Mouse (Mus musculus): Measurements from ENCODE around the gene Rsg1. TPM values are rescaled to one million over a fixed set of nuclear protein-coding genes. Genes with fewer than 3 reads are reported as not detected.

The Rsg1 gene
- polyA plus RNA-seq (2012; ENCODE audit: insufficient read depth, insufficient read length, missing spikeins), result not detected in 2 replicates

DNA sequence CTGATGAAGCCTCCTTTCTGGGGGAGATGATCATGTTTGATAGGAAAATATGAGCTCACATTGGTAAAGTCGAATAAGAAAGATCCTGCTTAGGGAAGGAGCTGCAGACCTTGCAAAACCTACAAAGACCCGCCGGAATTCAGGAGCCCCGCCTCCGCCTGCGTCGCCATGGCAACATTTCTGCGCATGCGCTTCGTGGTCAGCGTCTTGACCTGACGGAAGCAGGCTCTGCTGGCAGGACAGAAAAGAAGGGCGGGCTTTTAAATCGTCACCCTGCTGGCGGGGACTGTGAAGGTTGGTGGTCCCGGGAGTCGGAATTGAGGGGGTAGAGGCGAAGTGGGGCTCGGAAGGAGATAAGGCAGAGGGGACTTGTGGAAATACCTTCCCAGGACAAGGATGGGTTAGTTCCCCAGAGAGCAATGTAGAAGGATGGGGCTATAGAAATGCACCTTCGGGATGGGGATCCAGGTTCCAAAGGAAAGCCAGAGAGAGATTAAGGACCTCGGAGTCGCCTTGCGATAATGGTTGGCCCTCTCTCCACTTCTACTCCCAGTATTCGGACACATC is at the start of gene Rsg1:
TSS of gene Rsg1 (plus strand) at position 187 of the 567 bp plus-strand sequence.
- H3K4me1 ChIP-seq (ENCODE audit: control insufficient read depth, insufficient read depth, insufficient read length, low read length), result peaks cover 4% of the 10 kb centered on the region; the same call in 1 of the 2 replicates
- no peak within 1 kb of the TSS for H3K27ac ChIP-seq (replicated peaks; ENCODE audit: low read depth, low read length)
- peak within 1 kb of the TSS; percentile 69 for H3K4me3 ChIP-seq (ENCODE audit: insufficient read depth, low read depth, low read length)

- H3K27ac ChIP-seq (replicated peaks; ENCODE audit: low read depth, low read length), result no peak overlapping the region
- peaks cover 2% of the 10 kb centered on the region; the same call in 1 of the 2 replicates for H3K4me1 ChIP-seq (ENCODE audit: control insufficient read depth, insufficient read depth, insufficient read length, low read length)
Measured at GRCm38 (mm10) chr4:141165744-141166292, 47.9 kb upstream of the Rsg1 start.

GRCm38 (mm10) chr4:141167156-141167555 is 46.6 kb upstream of the Rsg1 start:
- no peak overlapping the region for H3K27ac ChIP-seq (replicated peaks; ENCODE audit: low read depth, low read length)

More at GRCm38 (mm10) chr4:141165744-141166292, 47.9 kb upstream of the Rsg1 start:
- no peak overlapping the region for H3K4me3 ChIP-seq (ENCODE audit: insufficient read depth, low read depth, low read length)

GRCm38 (mm10) chr4:141172121-141172520 is 41.6 kb upstream of the Rsg1 start:
- no peak overlapping the region for H3K27ac ChIP-seq (replicated peaks; ENCODE audit: low read depth, low read length)
- no peak overlapping the region for H3K4me3 ChIP-seq (ENCODE audit: insufficient read depth, low read depth, low read length)
- no peaks in the 10 kb centered on the region for H3K4me1 ChIP-seq (ENCODE audit: control insufficient read depth, insufficient read depth, insufficient read length, low read length)

More at GRCm38 (mm10) chr4:141167156-141167555, 46.6 kb upstream of the Rsg1 start:
- no peaks in the 10 kb centered on the region; the same call in 1 of the 2 replicates for H3K4me1 ChIP-seq (ENCODE audit: control insufficient read depth, insufficient read depth, insufficient read length, low read length)
- no peak overlapping the region for H3K4me3 ChIP-seq (ENCODE audit: insufficient read depth, low read depth, low read length)

DNA sequence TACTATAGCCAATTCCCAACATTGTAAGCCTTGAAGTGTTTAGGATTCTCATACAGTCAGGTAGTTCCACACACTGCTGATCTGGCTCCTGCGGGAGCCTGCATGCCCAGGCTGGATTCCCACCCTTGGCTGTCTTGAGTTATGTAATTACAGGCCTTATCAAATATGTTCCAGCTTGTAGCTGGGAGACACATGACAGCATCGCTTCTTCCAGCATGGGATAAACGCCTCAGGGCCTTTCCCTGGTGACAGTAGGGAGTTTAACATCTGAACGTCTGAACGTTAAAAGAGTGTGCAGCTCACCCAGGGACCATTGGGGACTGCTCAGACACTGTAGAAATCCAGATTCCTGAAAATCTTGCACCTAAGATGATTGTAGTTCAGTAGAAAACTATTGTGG is 38.0 kb upstream of the Rsg1 start:
- Histone ChIP-seq H3K4me1 (ENCODE audit: control insufficient read depth, insufficient read depth, insufficient read length, low read length) (no peaks in the 10 kb centered on the region), H3K4me3 (ENCODE audit: insufficient read depth, low read depth, low read length) (no peak overlapping the region), H3K27ac (replicated peaks; ENCODE audit: low read depth, low read length) (no peak overlapping the region)

GRCm38 (mm10) chr4:141176328-141176838 is 37.4 kb upstream of the Rsg1 start:
- H3K4me1 ChIP-seq (ENCODE audit: control insufficient read depth, insufficient read depth, insufficient read length, low read length), result no peaks in the 10 kb centered on the region
- H3K4me3 ChIP-seq (ENCODE audit: insufficient read depth, low read depth, low read length), result no peak overlapping the region
- H3K27ac ChIP-seq (replicated peaks; ENCODE audit: low read depth, low read length), result no peak overlapping the region

DNA sequence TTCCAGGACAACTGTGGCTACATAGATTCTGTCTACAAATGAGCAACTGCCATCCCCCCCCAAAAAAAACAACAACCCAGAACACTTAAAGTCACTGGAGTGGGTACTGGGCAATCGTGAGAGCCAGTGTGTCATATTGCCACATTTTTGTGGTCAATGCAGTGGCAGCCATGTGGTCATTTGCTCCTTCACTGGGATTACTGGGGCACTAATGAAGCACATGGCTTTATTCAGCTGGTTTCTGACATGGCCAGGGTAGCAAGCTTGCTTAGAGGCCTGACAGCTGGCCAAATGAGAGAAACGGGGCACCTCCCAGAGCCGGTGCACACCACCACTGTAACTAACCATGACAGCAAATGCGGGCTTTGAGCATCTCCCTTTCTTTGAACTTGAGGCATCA is 35.3 kb upstream of the Rsg1 start:
- H3K4me3 ChIP-seq (ENCODE audit: insufficient read depth, low read depth, low read length), result no peak overlapping the region
- H3K27ac ChIP-seq (replicated peaks; ENCODE audit: low read depth, low read length), result no peak overlapping the region
- H3K4me1 ChIP-seq (ENCODE audit: control insufficient read depth, insufficient read depth, insufficient read length, low read length), result no peaks in the 10 kb centered on the region

DNA sequence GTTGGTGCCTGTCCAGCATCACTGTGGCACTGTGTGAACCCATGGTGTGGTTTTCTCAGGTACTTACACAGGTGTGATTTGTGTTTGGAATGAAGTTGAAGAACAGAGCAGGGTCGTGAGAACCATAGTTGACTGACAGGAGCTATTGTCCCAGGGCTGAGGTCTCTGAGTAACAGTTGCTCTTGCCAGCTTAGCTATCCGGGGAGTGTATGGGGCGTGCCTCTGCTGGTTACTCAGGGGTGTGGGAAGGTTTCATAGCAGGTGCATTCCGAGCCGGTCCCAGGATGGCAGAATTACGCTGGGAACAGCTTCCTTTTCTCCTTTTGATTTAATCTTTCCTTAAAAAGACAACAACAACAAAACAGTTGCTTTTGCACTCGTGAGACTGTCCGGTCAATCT is 32.9 kb upstream of the Rsg1 start:
- Histone ChIP-seq H3K4me3 (ENCODE audit: insufficient read depth, low read depth, low read length) (no peak overlapping the region), H3K4me1 (ENCODE audit: control insufficient read depth, insufficient read depth, insufficient read length, low read length) (no peaks in the 10 kb centered on the region), H3K27ac (replicated peaks; ENCODE audit: low read depth, low read length) (no peak overlapping the region)

GRCm38 (mm10) chr4:141181981-141182380 is 31.8 kb upstream of the Rsg1 start:
- no peak overlapping the region for H3K4me3 ChIP-seq (ENCODE audit: insufficient read depth, low read depth, low read length)
- peaks cover 9% of the 10 kb centered on the region for H3K4me1 ChIP-seq (ENCODE audit: control insufficient read depth, insufficient read depth, insufficient read length, low read length)

GRCm38 (mm10) chr4:141183932-141184331 is 29.8 kb upstream of the Rsg1 start:
- H3K27ac ChIP-seq (replicated peaks; ENCODE audit: low read depth, low read length), result no peak overlapping the region

More at GRCm38 (mm10) chr4:141181981-141182380, 31.8 kb upstream of the Rsg1 start:
- H3K27ac ChIP-seq (replicated peaks; ENCODE audit: low read depth, low read length), result no peak overlapping the region

GRCm38 (mm10) chr4:141184426-141184825 is 29.3 kb upstream of the Rsg1 start:
- Histone ChIP-seq H3K4me3 (ENCODE audit: insufficient read depth, low read depth, low read length) (no peak overlapping the region), H3K4me1 (ENCODE audit: control insufficient read depth, insufficient read depth, insufficient read length, low read length) (peaks cover 9% of the 10 kb centered on the region), H3K27ac (replicated peaks; ENCODE audit: low read depth, low read length) (no peak overlapping the region)

More at GRCm38 (mm10) chr4:141183932-141184331, 29.8 kb upstream of the Rsg1 start:
- no peak overlapping the region for H3K4me3 ChIP-seq (ENCODE audit: insufficient read depth, low read depth, low read length)
- peaks cover 9% of the 10 kb centered on the region for H3K4me1 ChIP-seq (ENCODE audit: control insufficient read depth, insufficient read depth, insufficient read length, low read length)

GRCm38 (mm10) chr4:141186923-141187836 is 26.6 kb upstream of the Rsg1 start:
- no peak overlapping the region for H3K27ac ChIP-seq (replicated peaks; ENCODE audit: low read depth, low read length)
- peaks cover 9% of the 10 kb centered on the region for H3K4me1 ChIP-seq (ENCODE audit: control insufficient read depth, insufficient read depth, insufficient read length, low read length)
- H3K4me3 ChIP-seq (ENCODE audit: insufficient read depth, low read depth, low read length), result no peak overlapping the region

DNA sequence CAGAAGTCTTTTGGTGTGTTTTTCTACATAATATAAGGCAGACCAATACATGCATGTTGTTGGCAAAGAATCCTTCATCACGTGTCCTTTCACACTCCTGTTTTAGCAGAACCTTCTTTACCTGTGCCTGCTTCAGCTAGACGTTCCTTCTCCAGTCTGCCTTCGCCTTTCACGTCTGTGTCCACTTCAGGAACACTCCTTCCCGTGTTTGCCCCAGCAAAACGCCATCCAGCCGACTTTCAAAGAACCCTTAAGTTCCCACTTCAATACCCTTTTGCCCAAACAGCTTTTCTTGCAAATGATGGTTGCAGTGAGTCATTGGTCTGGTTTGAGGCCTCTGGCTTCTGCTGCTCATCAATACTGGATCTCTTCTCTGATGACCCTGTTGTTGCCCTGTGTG is 22.5 kb upstream of the Rsg1 start:
- H3K27ac ChIP-seq (replicated peaks; ENCODE audit: low read depth, low read length), result no peak overlapping the region
- H3K4me3 ChIP-seq (ENCODE audit: insufficient read depth, low read depth, low read length), result no peak overlapping the region
- H3K4me1 ChIP-seq (ENCODE audit: control insufficient read depth, insufficient read depth, insufficient read length, low read length), result peaks cover 5% of the 10 kb centered on the region

GRCm38 (mm10) chr4:141194553-141194952 is 19.2 kb upstream of the Rsg1 start:
- Histone ChIP-seq H3K4me3 (ENCODE audit: insufficient read depth, low read depth, low read length) (no peak overlapping the region), H3K27ac (replicated peaks; ENCODE audit: low read depth, low read length) (no peak overlapping the region), H3K4me1 (ENCODE audit: control insufficient read depth, insufficient read depth, insufficient read length, low read length) (no peaks in the 10 kb centered on the region)

All from brown adipose tissue, adult 24 weeks (tissue).